Mouse (Mus musculus): ENCODE measurements at regions not wholly inside any gene's neighbourhood (a gene's known extent, or its start where the extent isn't known, plus 50 kb on each side); places are given as distances from the start of the nearest gene placed in this dataset.

GRCm38 (mm10) chr2:167842993-167843392 lies 88.9 kb upstream of the Ptpn1 start:
- ATAC-seq (ENCODE audit: insufficient read depth, low FRiP score), result no peak
- Histone ChIP-seq H3K4me1 (ENCODE audit: control insufficient read depth, insufficient read depth, low read length) (peaks cover 26% of the 10 kb centered on the region), H3K9ac (ENCODE audit: low read length) (no peak overlapping the region), H3K27ac (ENCODE audit: low read length) (no peak overlapping the region), H3K4me3 (replicated peaks; ENCODE audit: low read length) (no peak overlapping the region), H3K4me2 (ENCODE audit: low read depth, low read length) (no peak overlapping the region), H3K9me3 (replicated peaks; ENCODE audit: control insufficient read depth, low read length) (no peaks in the 10 kb centered on the region), H3K36me3 (ENCODE audit: control insufficient read depth, insufficient read depth, low read length) (no peaks in the 10 kb centered on the region), H3K27me3 (ENCODE audit: control insufficient read depth, insufficient read depth, low read length) (no peaks in the 10 kb centered on the region)
- 75% methylated on average over 2 of the region's 2 CpGs for WGBS

GRCm38 (mm10) chr2:167842473-167842872 lies 89.4 kb upstream of the Ptpn1 start:
- Histone ChIP-seq H3K4me2 (ENCODE audit: low read depth, low read length) (no peak overlapping the region), H3K27me3 (ENCODE audit: control insufficient read depth, insufficient read depth, low read length) (no peaks in the 10 kb centered on the region), H3K27ac (ENCODE audit: low read length) (no peak overlapping the region), H3K4me1 (ENCODE audit: control insufficient read depth, insufficient read depth, low read length) (peaks cover 31% of the 10 kb centered on the region), H3K4me3 (replicated peaks; ENCODE audit: low read length) (no peak overlapping the region), H3K9ac (ENCODE audit: low read length) (peak overlapping the region; percentile 40; the same call in 1 of the 2 replicates), H3K36me3 (ENCODE audit: control insufficient read depth, insufficient read depth, low read length) (no peaks in the 10 kb centered on the region), H3K9me3 (replicated peaks; ENCODE audit: control insufficient read depth, low read length) (no peaks in the 10 kb centered on the region)
- 85% methylated on average over 1 of the region's 1 CpGs for WGBS
- no peak for ATAC-seq (ENCODE audit: insufficient read depth, low FRiP score)

- peaks cover 40% of the 10 kb centered on the region for H3K4me1 ChIP-seq (ENCODE audit: control insufficient read depth, insufficient read depth, low read length)
- ATAC-seq (ENCODE audit: insufficient read depth, low FRiP score), result no peak
- H3K36me3 ChIP-seq (ENCODE audit: control insufficient read depth, insufficient read depth, low read length), result no peaks in the 10 kb centered on the region
- no peak overlapping the region for H3K4me3 ChIP-seq (replicated peaks; ENCODE audit: low read length)
- H3K27me3 ChIP-seq (ENCODE audit: control insufficient read depth, insufficient read depth, low read length), result no peaks in the 10 kb centered on the region
- 34% methylated on average over 22 of the region's 22 CpGs for WGBS
- H3K9ac ChIP-seq (ENCODE audit: low read length), result peak overlapping the region; percentile 49
- H3K27ac ChIP-seq (ENCODE audit: low read length), result no peak overlapping the region
- no peaks in the 10 kb centered on the region for H3K9me3 ChIP-seq (replicated peaks; ENCODE audit: control insufficient read depth, low read length)
- H3K4me2 ChIP-seq (ENCODE audit: low read depth, low read length), result no peak overlapping the region
Observed at GRCm38 (mm10) chr2:167841339-167842240, 90.3 kb upstream of the Ptpn1 start.

GRCm38 (mm10) chr2:167840344-167840743 lies 91.5 kb upstream of the Ptpn1 start:
- H3K4me2 ChIP-seq (ENCODE audit: low read depth, low read length), result no peak overlapping the region
- no peaks in the 10 kb centered on the region for H3K36me3 ChIP-seq (ENCODE audit: control insufficient read depth, insufficient read depth, low read length)
- H3K27ac ChIP-seq (ENCODE audit: low read length), result no peak overlapping the region; the same call in 1 of the 2 replicates
- no peak overlapping the region; the same call in 1 of the 2 replicates for H3K9ac ChIP-seq (ENCODE audit: low read length)
- no peak for ATAC-seq (ENCODE audit: insufficient read depth, low FRiP score)
- peaks cover 46% of the 10 kb centered on the region for H3K4me1 ChIP-seq (ENCODE audit: control insufficient read depth, insufficient read depth, low read length)
- H3K4me3 ChIP-seq (replicated peaks; ENCODE audit: low read length), result no peak overlapping the region
- no peaks in the 10 kb centered on the region for H3K9me3 ChIP-seq (replicated peaks; ENCODE audit: control insufficient read depth, low read length)
- no peaks in the 10 kb centered on the region for H3K27me3 ChIP-seq (ENCODE audit: control insufficient read depth, insufficient read depth, low read length)
- 63% methylated on average over 9 of the region's 9 CpGs for WGBS

- Histone ChIP-seq H3K4me1 (ENCODE audit: control insufficient read depth, insufficient read depth, low read length) (peaks cover 45% of the 10 kb centered on the region), H3K4me3 (replicated peaks; ENCODE audit: low read length) (no peak overlapping the region), H3K4me2 (ENCODE audit: low read depth, low read length) (no peak overlapping the region), H3K9me3 (replicated peaks; ENCODE audit: control insufficient read depth, low read length) (no peaks in the 10 kb centered on the region), H3K27me3 (ENCODE audit: control insufficient read depth, insufficient read depth, low read length) (no peaks in the 10 kb centered on the region), H3K36me3 (ENCODE audit: control insufficient read depth, insufficient read depth, low read length) (no peaks in the 10 kb centered on the region), H3K27ac (ENCODE audit: low read length) (peak overlapping the region; percentile 66; the same call in 1 of the 2 replicates), H3K9ac (ENCODE audit: low read length) (no peak overlapping the region)
- ATAC-seq (ENCODE audit: insufficient read depth, low FRiP score), result peak; percentile 63
- 48% methylated on average over 13 of the region's 13 CpGs for WGBS
Observed at GRCm38 (mm10) chr2:167839324-167839981, 92.4 kb upstream of the Ptpn1 start.

GRCm38 (mm10) chr2:167837596-167837995 lies 94.3 kb upstream of the Ptpn1 start:
- WGBS, result 35% methylated on average over 4 of the region's 4 CpGs

GRCm38 (mm10) chr2:167836611-167837010 lies 95.2 kb upstream of the Ptpn1 start:
- Histone ChIP-seq H3K4me1 (ENCODE audit: control insufficient read depth, insufficient read depth, low read length) (peaks cover 57% of the 10 kb centered on the region), H3K9ac (ENCODE audit: low read length) (peak overlapping the region; percentile 50; the same call in 1 of the 2 replicates), H3K27ac (ENCODE audit: low read length) (peak overlapping the region; percentile 71), H3K9me3 (replicated peaks; ENCODE audit: control insufficient read depth, low read length) (no peaks in the 10 kb centered on the region), H3K27me3 (ENCODE audit: control insufficient read depth, insufficient read depth, low read length) (no peaks in the 10 kb centered on the region), H3K4me2 (ENCODE audit: low read depth, low read length) (no peak overlapping the region), H3K36me3 (ENCODE audit: control insufficient read depth, insufficient read depth, low read length) (no peaks in the 10 kb centered on the region), H3K4me3 (replicated peaks; ENCODE audit: low read length) (no peak overlapping the region)
- ATAC-seq (ENCODE audit: insufficient read depth, low FRiP score), result no peak
- 29% methylated on average over 7 of the region's 7 CpGs for WGBS

More at GRCm38 (mm10) chr2:167837596-167837995, 94.3 kb upstream of the Ptpn1 start:
- Histone ChIP-seq H3K9ac (ENCODE audit: low read length) (peak overlapping the region; percentile 38), H3K4me3 (replicated peaks; ENCODE audit: low read length) (no peak overlapping the region), H3K4me1 (ENCODE audit: control insufficient read depth, insufficient read depth, low read length) (peaks cover 60% of the 10 kb centered on the region), H3K27ac (ENCODE audit: low read length) (no peak overlapping the region), H3K4me2 (ENCODE audit: low read depth, low read length) (no peak overlapping the region), H3K9me3 (replicated peaks; ENCODE audit: control insufficient read depth, low read length) (no peaks in the 10 kb centered on the region), H3K36me3 (ENCODE audit: control insufficient read depth, insufficient read depth, low read length) (no peaks in the 10 kb centered on the region), H3K27me3 (ENCODE audit: control insufficient read depth, insufficient read depth, low read length) (no peaks in the 10 kb centered on the region)
- no peak for ATAC-seq (ENCODE audit: insufficient read depth, low FRiP score)

- H3K4me1 ChIP-seq (ENCODE audit: control insufficient read depth, insufficient read depth, low read length), result peaks cover 48% of the 10 kb centered on the region
- H3K27me3 ChIP-seq (ENCODE audit: control insufficient read depth, insufficient read depth, low read length), result no peaks in the 10 kb centered on the region
- no peaks in the 10 kb centered on the region for H3K36me3 ChIP-seq (ENCODE audit: control insufficient read depth, insufficient read depth, low read length)
- peak overlapping the region; percentile 22 for H3K9ac ChIP-seq (ENCODE audit: low read length)
- ATAC-seq (ENCODE audit: insufficient read depth, low FRiP score), result peak; percentile 41; the same call in 1 of the 2 replicates
- H3K27ac ChIP-seq (ENCODE audit: low read length), result peak overlapping the region; percentile 97
- no peak overlapping the region for H3K4me3 ChIP-seq (replicated peaks; ENCODE audit: low read length)
- 24% methylated on average over 8 of the region's 8 CpGs for WGBS
- no peaks in the 10 kb centered on the region for H3K9me3 ChIP-seq (replicated peaks; ENCODE audit: control insufficient read depth, low read length)
- no peak overlapping the region for H3K4me2 ChIP-seq (ENCODE audit: low read depth, low read length)
Observed at GRCm38 (mm10) chr2:167834605-167835004, 97.3 kb upstream of the Ptpn1 start.
